Comparison of ENCODE assay signal across 7 mouse cellular contexts in the genomic region with DNA sequence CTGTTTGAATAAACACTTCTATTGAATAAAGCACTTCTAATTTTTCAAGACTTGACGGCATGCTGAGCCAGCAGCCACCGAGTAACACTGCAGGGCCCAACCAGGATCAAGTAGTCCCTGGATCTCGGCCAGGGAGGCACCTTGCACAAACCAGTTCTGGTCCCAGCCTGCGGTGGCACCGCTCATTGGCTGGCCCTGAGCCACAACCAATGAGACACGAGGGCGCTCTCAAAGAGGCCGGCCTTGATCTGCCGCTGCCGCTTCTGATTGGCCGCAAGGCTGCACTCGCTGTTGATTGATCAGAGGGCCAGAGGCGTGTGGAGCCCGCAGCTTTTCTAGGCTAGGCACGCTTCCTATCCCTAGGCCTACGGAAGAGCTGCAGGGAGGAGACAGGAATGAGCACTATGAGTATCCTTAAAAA. TPM values are rescaled to one million over a fixed set of nuclear protein-coding genes. Genes with fewer than 3 reads are reported as not detected.
DNase-seq lines count a peak whose midpoint lies in the region; ATAC-seq lines count a peak whose summit lies in the region.

No protein-coding gene starts in this region.

- no peaks in the 10 kb centered on the region for H3K36me3 ChIP-seq in embryonic facial prominence, embryonic 15.5 days
- no peaks in the 10 kb centered on the region for H3K36me3 ChIP-seq in limb, embryonic 11.5 days (ENCODE audit: control insufficient read depth, insufficient read depth, low read length)
- no peaks in the 10 kb centered on the region for H3K36me3 ChIP-seq in midbrain, embryonic 13.5 days

- peaks cover 3% of the 10 kb centered on the region; the same call in 1 of the 2 replicates for H3K4me1 ChIP-seq in embryonic facial prominence, embryonic 15.5 days
- no peaks in the 10 kb centered on the region for H3K4me1 ChIP-seq in limb, embryonic 11.5 days (ENCODE audit: control insufficient read depth, insufficient read depth, low read length)
- H3K4me1 ChIP-seq in midbrain, embryonic 13.5 days (replicated peaks), result peaks cover 10% of the 10 kb centered on the region; the same call in 1 of the 2 replicates

- no peaks in the 10 kb centered on the region for H3K27me3 ChIP-seq in embryonic facial prominence, embryonic 15.5 days
- no peaks in the 10 kb centered on the region for H3K27me3 ChIP-seq in limb, embryonic 11.5 days (ENCODE audit: control insufficient read depth, insufficient read depth, low read length)
- no peaks in the 10 kb centered on the region for H3K27me3 ChIP-seq in midbrain, embryonic 13.5 days

- H3K27ac ChIP-seq in embryonic facial prominence, embryonic 15.5 days (replicated peaks), result peak overlapping the region; percentile 55
- no peak overlapping the region for H3K27ac ChIP-seq in limb, embryonic 11.5 days (replicated peaks; ENCODE audit: low read depth, low read length)
- H3K27ac ChIP-seq in midbrain, embryonic 13.5 days, result no peak overlapping the region

- ATAC-seq in embryonic facial prominence, embryonic 15.5 days (ENCODE audit: insufficient number of reproducible peaks, low FRiP score, low TSS enrichment, low read depth), result peak; percentile 85
- peak; percentile 89 for ATAC-seq in limb, embryonic 11.5 days (ENCODE audit: insufficient number of reproducible peaks, low FRiP score, low TSS enrichment, low read depth)
- peak; percentile 99 for ATAC-seq in midbrain, embryonic 13.5 days

- H3K9ac ChIP-seq in embryonic facial prominence, embryonic 15.5 days, result no peak overlapping the region
- no peak overlapping the region for H3K9ac ChIP-seq in limb, embryonic 11.5 days (ENCODE audit: low read length)
- no peak overlapping the region for H3K9ac ChIP-seq in midbrain, embryonic 13.5 days (replicated peaks)

- 1% methylated on average over 16 of the region's 16 CpGs for WGBS in embryonic facial prominence, embryonic 15.5 days
- WGBS in limb, embryonic 11.5 days, result 2% methylated on average over 16 of the region's 16 CpGs
- 2% methylated on average over 16 of the region's 16 CpGs for WGBS in midbrain, embryonic 13.5 days

- 0 out of 2 replicates have a peak overlapping the region, but pooled peaks have one; percentile 6 for H3K4me2 ChIP-seq in embryonic facial prominence, embryonic 15.5 days (replicated peaks)
- no peak overlapping the region for H3K4me2 ChIP-seq in limb, embryonic 11.5 days (ENCODE audit: low read depth, severe bottlenecking)
- H3K4me2 ChIP-seq in midbrain, embryonic 13.5 days (replicated peaks), result peak overlapping the region; percentile 35

- DNase-seq in adrenal gland, postnatal 4 days (ENCODE audit: low spot score in 2 of 2), result peak; percentile 70 to 80
- peak; percentile 67 for DNase-seq in heart, adult 8-10 months (ENCODE audit: low spot score)
- peak; percentile 97 for DNase-seq in kidney, adult 8-10 months
- peak; percentile 79 for DNase-seq in limb, embryonic 11.5 days (ENCODE audit: low spot score)
- DNase-seq in spleen, adult 12 weeks (ENCODE audit: low spot score), result peak; percentile 72

- no peaks in the 10 kb centered on the region for H3K9me3 ChIP-seq in embryonic facial prominence, embryonic 15.5 days (replicated peaks)
- no peaks in the 10 kb centered on the region for H3K9me3 ChIP-seq in limb, embryonic 11.5 days (ENCODE audit: control insufficient read depth, low read length)
- H3K9me3 ChIP-seq in midbrain, embryonic 13.5 days, result no peaks in the 10 kb centered on the region

- H3K4me3 ChIP-seq in embryonic facial prominence, embryonic 15.5 days (replicated peaks), result no peak overlapping the region
- no peak overlapping the region for H3K4me3 ChIP-seq in limb, embryonic 11.5 days (ENCODE audit: low read depth, low read length)
- H3K4me3 ChIP-seq in midbrain, embryonic 13.5 days (replicated peaks), result 0 out of 2 replicates have a peak overlapping the region, but pooled peaks have one; percentile 6

RNA-seq across cellular contexts. Expression of a gene that starts 1.2 kb away (rescaled TPM):
- under 1 TPM in 1 of 2 experiments, not detected in 1; 0.65 TPM for total RNA-seq in adrenal gland, postnatal 4 days (2021)
- polyA plus RNA-seq in embryonic facial prominence, embryonic 15.5 days (2015; fragmentation: Nextera tagmentation; extraction: Ambion mirVana), result 1.5 and 1.8 TPM in 2 replicates
- not detected for total RNA-seq in heart, adult 8-10 months (2022)
- 0.43 TPM in 1 of 2 replicates, not detected in the other for polyA plus RNA-seq in limb, embryonic 11.5 days (2014; fragmentation: Nextera tagmentation; extraction: Ambion mirVana)
- 0.14 and 0.31 TPM in 2 replicates for polyA plus RNA-seq in midbrain, embryonic 13.5 days (2015; fragmentation: Nextera tagmentation; extraction: Ambion mirVana)

RNA-seq across cellular contexts. Expression of a gene that starts 11.4 kb away (rescaled TPM):
- 10 to 100 TPM; 71.4 to 84.4 TPM for total RNA-seq in adrenal gland, postnatal 4 days (2021)
- 10.8 and 11.6 TPM in 2 replicates for polyA plus RNA-seq in embryonic facial prominence, embryonic 15.5 days (2015; fragmentation: Nextera tagmentation; extraction: Ambion mirVana)
- 10 to 100 TPM; 14.2 to 19.6 (median 16.2) TPM for total RNA-seq in heart, adult 8-10 months (2022)
- 11.9 and 14.1 TPM in 2 replicates for polyA plus RNA-seq in limb, embryonic 11.5 days (2014; fragmentation: Nextera tagmentation; extraction: Ambion mirVana)
- 12.9 and 13.3 TPM in 2 replicates for polyA plus RNA-seq in midbrain, embryonic 13.5 days (2015; fragmentation: Nextera tagmentation; extraction: Ambion mirVana)

RNA-seq across cellular contexts. Expression of a gene that starts 12.7 kb away (rescaled TPM):
- 1 to 10 TPM in 1 of 2 experiments, under 1 TPM in 1; 0.93 to 1.2 TPM for total RNA-seq in adrenal gland, postnatal 4 days (2021)
- 0.54 and 0.75 TPM in 2 replicates for polyA plus RNA-seq in embryonic facial prominence, embryonic 15.5 days (2015; fragmentation: Nextera tagmentation; extraction: Ambion mirVana)
- under 1 TPM in 1 of 4 experiments, not detected in 3; 0.19 TPM for total RNA-seq in heart, adult 8-10 months (2022)
- 3.6 and 3.8 TPM in 2 replicates for polyA plus RNA-seq in limb, embryonic 11.5 days (2014; fragmentation: Nextera tagmentation; extraction: Ambion mirVana)
- 0.46 and 0.73 TPM in 2 replicates for polyA plus RNA-seq in midbrain, embryonic 13.5 days (2015; fragmentation: Nextera tagmentation; extraction: Ambion mirVana)

RNA-seq across cellular contexts. Expression of a gene that starts 26.0 kb away (rescaled TPM):
- 100 to 1,000 TPM; 750 to 830 TPM for total RNA-seq in adrenal gland, postnatal 4 days (2021)
- polyA plus RNA-seq in embryonic facial prominence, embryonic 15.5 days (2015; fragmentation: Nextera tagmentation; extraction: Ambion mirVana), result 848 and 867 TPM in 2 replicates
- 1,000 to 10,000 TPM; 4,392 to 5,023 (median 4,762) TPM for total RNA-seq in heart, adult 8-10 months (2022)
- polyA plus RNA-seq in limb, embryonic 11.5 days (2014; fragmentation: Nextera tagmentation; extraction: Ambion mirVana), result 801 and 830 TPM in 2 replicates
- polyA plus RNA-seq in midbrain, embryonic 13.5 days (2015; fragmentation: Nextera tagmentation; extraction: Ambion mirVana), result 1,046 and 1,055 TPM in 2 replicates

RNA-seq across cellular contexts. Expression of a gene that starts 34.7 kb away (rescaled TPM):
- 1 to 10 TPM; 4.5 to 5.2 TPM for total RNA-seq in adrenal gland, postnatal 4 days (2021)
- 5.3 and 6.1 TPM in 2 replicates for polyA plus RNA-seq in embryonic facial prominence, embryonic 15.5 days (2015; fragmentation: Nextera tagmentation; extraction: Ambion mirVana)
- 1 to 10 TPM in 3 of 4 experiments, not detected in 1; 1.1 to 1.4 (median 1.1) TPM for total RNA-seq in heart, adult 8-10 months (2022)
- polyA plus RNA-seq in limb, embryonic 11.5 days (2014; fragmentation: Nextera tagmentation; extraction: Ambion mirVana), result 3.2 and 3.5 TPM in 2 replicates
- 4.8 and 6.6 TPM in 2 replicates for polyA plus RNA-seq in midbrain, embryonic 13.5 days (2015; fragmentation: Nextera tagmentation; extraction: Ambion mirVana)
